Mouse (Mus musculus): ENCODE measurements around the gene Sub1. TPM values are rescaled to one million over a fixed set of nuclear protein-coding genes. Genes with fewer than 3 reads are reported as not detected.

Gene Sub1
- polyA plus RNA-seq, 1 experiment: 219 TPM

DNA sequence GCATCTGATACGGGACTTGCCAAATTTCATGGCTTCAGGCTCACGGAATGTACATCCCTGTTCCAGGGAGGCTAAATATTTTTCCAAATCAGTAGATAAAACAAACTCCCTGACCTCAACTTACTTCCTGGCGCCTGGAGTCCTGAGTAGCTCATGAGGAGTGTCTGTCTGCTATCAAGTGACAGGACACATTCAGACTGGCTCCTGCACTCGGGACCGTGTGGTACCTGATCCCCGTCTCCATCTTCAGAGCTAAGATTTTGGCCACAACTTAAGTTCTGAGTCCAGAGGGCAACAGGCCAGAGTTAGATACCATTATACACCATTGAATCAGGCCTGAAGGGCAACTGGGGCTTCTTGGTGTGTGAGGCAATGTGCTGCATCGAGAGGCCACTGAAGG lies 40.7 kb downstream of the Sub1 start:
- no peaks in the 10 kb centered on the region for H3K4me1 ChIP-seq (ENCODE audit: control insufficient read depth, insufficient read depth, low read length)
- TF ChIP-seq CTCF (IDR thresholded peaks at IDR 0.05; ENCODE audit: extremely low read depth, insufficient read depth, low read length): no peak
- TF ChIP-seq POLR2A (IDR thresholded peaks at IDR 0.05; ENCODE audit: extremely low read depth, insufficient read depth, low read length): no peak
- H3K27ac ChIP-seq (ENCODE audit: insufficient read depth, low read length): no peak overlapping the region

DNA sequence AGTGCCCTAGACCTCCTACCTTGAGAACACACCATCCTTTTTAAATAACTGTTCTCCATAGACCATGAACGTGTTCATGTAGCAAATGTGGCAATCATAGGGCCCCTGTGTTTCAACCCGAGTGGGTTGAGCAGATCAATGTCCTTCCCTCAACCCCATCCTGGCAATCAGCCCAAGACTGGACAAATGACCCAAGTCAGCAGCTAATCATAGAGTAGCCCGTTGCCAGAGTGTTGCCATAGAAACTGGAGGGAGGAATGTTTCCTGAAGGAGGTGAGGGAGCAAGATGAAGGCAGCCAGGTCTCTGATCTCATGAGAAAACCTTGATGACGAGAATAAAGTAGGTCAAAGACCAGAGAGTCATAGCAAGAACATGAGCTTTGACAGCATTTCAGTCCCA lies 42.6 kb downstream of the Sub1 start:
- Histone ChIP-seq H3K4me3 (ENCODE audit: insufficient read depth, low read length) (no peak overlapping the region), H3K4me1 (ENCODE audit: control insufficient read depth, insufficient read depth, low read length) (no peaks in the 10 kb centered on the region), H3K27ac (ENCODE audit: insufficient read depth, low read length) (no peak overlapping the region)
- TF ChIP-seq POLR2A (IDR thresholded peaks at IDR 0.05; ENCODE audit: extremely low read depth, insufficient read depth, low read length) (no peak), CTCF (IDR thresholded peaks at IDR 0.05; ENCODE audit: extremely low read depth, insufficient read depth, low read length) (no peak)

More for the DNA sequence above, 40.7 kb downstream of the Sub1 start:
- H3K4me3 ChIP-seq (ENCODE audit: insufficient read depth, low read length): no peak overlapping the region

DNA sequence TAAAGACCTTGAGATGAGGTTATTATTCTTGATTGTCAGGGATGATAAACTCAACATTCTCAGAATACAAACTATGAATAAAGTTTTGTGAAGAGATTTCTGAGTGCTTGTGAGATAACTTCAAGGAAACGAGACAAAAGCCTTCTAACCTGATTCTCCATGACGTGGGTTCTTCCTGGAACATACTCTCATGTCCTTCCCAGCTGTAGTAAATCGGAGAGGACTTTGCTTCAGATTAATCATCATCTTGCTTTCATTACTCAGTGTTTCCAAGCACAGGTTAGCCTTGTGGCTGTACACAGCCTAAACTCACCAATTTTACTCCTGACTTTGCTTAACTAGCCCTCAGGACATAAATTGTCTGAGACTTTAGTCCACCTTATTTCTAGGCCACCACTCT lies 44.6 kb downstream of the Sub1 start:
- TF ChIP-seq POLR2A (IDR thresholded peaks at IDR 0.05; ENCODE audit: extremely low read depth, insufficient read depth, low read length) (no peak), CTCF (IDR thresholded peaks at IDR 0.05; ENCODE audit: extremely low read depth, insufficient read depth, low read length) (no peak)
- no peak overlapping the region for H3K27ac ChIP-seq (ENCODE audit: insufficient read depth, low read length)
- H3K4me3 ChIP-seq (ENCODE audit: insufficient read depth, low read length): no peak overlapping the region
- no peaks in the 10 kb centered on the region for H3K4me1 ChIP-seq (ENCODE audit: control insufficient read depth, insufficient read depth, low read length)

DNA sequence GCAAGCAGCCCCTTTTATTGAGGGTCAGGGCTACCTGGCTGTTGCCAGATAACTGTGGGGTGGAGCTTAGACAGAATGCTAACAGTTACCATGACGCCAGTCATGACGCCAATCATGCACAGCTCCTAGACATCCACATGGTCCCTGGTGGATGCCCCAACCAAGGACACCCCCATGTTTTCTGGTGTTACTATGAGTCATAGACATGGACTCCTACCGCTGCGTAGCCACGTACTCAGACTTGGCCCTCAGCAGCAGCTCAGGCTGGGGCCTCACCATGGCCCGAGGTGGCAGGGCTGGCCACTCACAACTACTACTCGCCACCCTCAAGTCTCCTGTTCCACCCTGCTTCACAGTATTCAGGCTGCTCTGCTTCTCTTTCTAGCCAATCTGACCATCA lies 45.6 kb downstream of the Sub1 start:
- no peak overlapping the region for H3K27ac ChIP-seq (ENCODE audit: insufficient read depth, low read length)
- no peak overlapping the region for H3K4me3 ChIP-seq (ENCODE audit: insufficient read depth, low read length)
- no peaks in the 10 kb centered on the region for H3K4me1 ChIP-seq (ENCODE audit: control insufficient read depth, insufficient read depth, low read length)
- TF ChIP-seq CTCF (IDR thresholded peaks at IDR 0.05; ENCODE audit: extremely low read depth, insufficient read depth, low read length) (no peak), POLR2A (IDR thresholded peaks at IDR 0.05; ENCODE audit: extremely low read depth, insufficient read depth, low read length) (no peak)

DNA sequence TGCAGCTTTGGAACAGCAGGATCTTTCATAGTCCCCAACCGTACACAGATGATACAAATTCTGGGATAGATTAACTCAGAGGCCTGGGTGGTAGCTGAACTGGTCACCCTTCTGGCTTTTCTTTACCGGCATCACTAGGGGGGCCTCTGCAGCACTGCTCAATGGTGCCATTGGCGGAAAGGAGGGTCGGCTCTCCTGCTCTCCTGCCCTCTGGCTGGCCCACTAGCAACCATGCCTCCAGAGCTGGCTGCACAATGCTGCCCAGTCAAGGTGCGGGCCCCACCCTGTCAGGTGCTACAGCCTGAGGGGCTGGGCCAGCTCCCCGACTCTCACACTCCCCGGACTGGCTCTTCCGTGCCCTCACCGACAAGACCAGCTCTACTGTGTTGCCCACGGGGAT lies 46.6 kb downstream of the Sub1 start:
- Histone ChIP-seq H3K4me1 (ENCODE audit: control insufficient read depth, insufficient read depth, low read length) (no peaks in the 10 kb centered on the region), H3K27ac (ENCODE audit: insufficient read depth, low read length) (no peak overlapping the region), H3K4me3 (ENCODE audit: insufficient read depth, low read length) (no peak overlapping the region)
- TF ChIP-seq CTCF (IDR thresholded peaks at IDR 0.05; ENCODE audit: extremely low read depth, insufficient read depth, low read length) (no peak), POLR2A (IDR thresholded peaks at IDR 0.05; ENCODE audit: extremely low read depth, insufficient read depth, low read length) (no peak)

DNA sequence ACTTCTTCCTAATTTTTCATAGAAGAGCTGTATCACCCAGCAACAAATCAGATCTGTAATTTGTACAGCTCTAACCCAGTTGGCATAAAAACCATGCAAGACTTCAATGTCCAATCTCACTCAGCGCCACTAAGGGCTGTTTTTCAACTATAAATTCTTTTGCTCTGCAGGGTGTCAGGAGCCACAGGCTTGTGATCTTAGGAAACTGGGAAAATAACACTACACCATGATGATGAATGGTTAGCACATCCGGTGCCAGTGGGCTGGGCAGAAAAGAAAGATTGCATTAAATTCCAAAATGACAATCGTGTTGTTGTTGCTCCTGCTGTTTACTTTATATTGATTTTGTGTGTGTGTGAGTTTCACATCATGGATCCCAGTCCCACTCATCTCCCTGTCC lies 47.3 kb downstream of the Sub1 start:
- TF ChIP-seq POLR2A (IDR thresholded peaks at IDR 0.05; ENCODE audit: extremely low read depth, insufficient read depth, low read length): no peak
- no peak for TF ChIP-seq CTCF (IDR thresholded peaks at IDR 0.05; ENCODE audit: extremely low read depth, insufficient read depth, low read length)
- no peak overlapping the region for H3K4me3 ChIP-seq (ENCODE audit: insufficient read depth, low read length)
- no peaks in the 10 kb centered on the region for H3K4me1 ChIP-seq (ENCODE audit: control insufficient read depth, insufficient read depth, low read length)
- H3K27ac ChIP-seq (ENCODE audit: insufficient read depth, low read length): no peak overlapping the region

DNA sequence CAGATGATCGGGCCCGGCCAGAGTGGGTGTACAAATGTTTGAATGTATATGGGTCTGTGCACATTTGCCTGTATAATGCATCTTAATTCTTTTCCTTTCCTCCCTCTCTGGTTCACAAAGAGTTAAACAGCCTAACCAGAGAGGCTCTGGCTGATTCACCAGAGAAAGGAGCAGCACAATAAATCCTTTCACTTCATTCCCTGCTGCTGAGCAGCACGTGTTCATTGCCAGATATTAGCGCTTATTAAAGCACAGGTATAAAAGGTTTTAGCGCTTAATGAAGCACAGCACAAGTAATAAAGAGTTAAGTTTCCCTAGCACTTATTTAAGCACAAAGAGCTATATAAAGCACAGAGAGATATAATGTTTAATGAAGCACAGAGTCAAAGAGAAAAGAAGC lies 55.9 kb downstream of the Sub1 start:
- H3K4me3 ChIP-seq (ENCODE audit: insufficient read depth, low read length): no peak overlapping the region
- H3K27ac ChIP-seq (ENCODE audit: insufficient read depth, low read length): no peak overlapping the region
- peaks cover 2% of the 10 kb centered on the region; the same call in 1 of the 2 replicates for H3K4me1 ChIP-seq (ENCODE audit: control insufficient read depth, insufficient read depth, low read length)
- TF ChIP-seq POLR2A (IDR thresholded peaks at IDR 0.05; ENCODE audit: extremely low read depth, insufficient read depth, low read length) (no peak), CTCF (IDR thresholded peaks at IDR 0.05; ENCODE audit: extremely low read depth, insufficient read depth, low read length) (no peak)

Other genes with a start within 250 kb of the Sub1 start
- 3.4 and 3.6 TPM in 2 replicates for gene Npr3, start 89.7 kb downstream of the Sub1 start, polyA plus RNA-seq (2012; rRNA removed)
- gene Zfr, start 120.8 kb upstream of the Sub1 start, polyA plus RNA-seq (2012; rRNA removed): 147 and 149 TPM in 2 replicates
- 30.5 and 32.0 TPM in 2 replicates for gene Mtmr12, start 208.0 kb upstream of the Sub1 start, polyA plus RNA-seq (2012; rRNA removed)